Mouse (Mus musculus): Measurements from ENCODE around the gene Cdyl.

GRCm38 (mm10) chr13:35732131-35732530, 72.5 kb downstream of the Cdyl start:
- TF ChIP-seq CTCF (IDR thresholded peaks at IDR 0.05; ENCODE audit: low read depth): peak; percentile 9; the same call in 1 of the 2 replicates
- no peak for TF ChIP-seq EP300 (IDR thresholded peaks at IDR 0.05; ENCODE audit: low read depth)
